In genomic region chrX:49306659-49307058, GRCm38 (mm10) we compare ENCODE assay signal across 9 mouse cellular contexts. TPM values are rescaled to one million over a fixed set of nuclear protein-coding genes. Genes with fewer than 3 reads are reported as not detected.
A peak's percentile ranks its signal among the peaks of the same experiment; 100 is the strongest.
DNase-seq lines count a peak whose midpoint lies in the region; ATAC-seq lines count a peak whose summit lies in the region.
"Had no signal": no experiment of that assay in that cellular context is flagged by ENCODE, and none has a peak within 500 bp of the region (broad histone marks: within the 10 kb centered on the region; RNA-seq: fewer than 3 reads in every experiment).

No protein-coding gene starts in this region.

- H3K4me3 ChIP-seq in forebrain, embryonic 14.5 days (ENCODE audit: low read depth, low read length): no peak overlapping the region
- no peak overlapping the region for H3K4me3 ChIP-seq in forebrain, embryonic 16.5 days (replicated peaks; ENCODE audit: low read length)
- H3K4me3 ChIP-seq in liver, embryonic 11.5 days (ENCODE audit: low read depth, low read length): no peak overlapping the region
- H3K4me3 ChIP-seq: megakaryocyte, embryonic 14.5 days had no signal

- no peak for ATAC-seq in forebrain, embryonic 14.5 days
- ATAC-seq in forebrain, embryonic 16.5 days: no peak
- ATAC-seq in liver, embryonic 11.5 days (replicated peaks; ENCODE audit: low FRiP score): no peak
- ATAC-seq in megakaryocyte-erythroid progenitor cell, adult 5-6 weeks (replicated peaks; ENCODE audit: low FRiP score, low TSS enrichment, poor library complexity, severe bottlenecking): no peak

- 22% methylated on average over 5 of the region's 5 CpGs for WGBS in forebrain, embryonic 14.5 days
- WGBS in forebrain, embryonic 16.5 days: 13% methylated on average over 5 of the region's 5 CpGs
- 11% methylated on average over 5 of the region's 5 CpGs for WGBS in liver, embryonic 11.5 days

- H3K4me1 ChIP-seq in forebrain, embryonic 14.5 days (ENCODE audit: control insufficient read depth, insufficient read depth, low read length): no peaks in the 10 kb centered on the region
- no peaks in the 10 kb centered on the region for H3K4me1 ChIP-seq in forebrain, embryonic 16.5 days (replicated peaks; ENCODE audit: control insufficient read depth, insufficient read depth, low read length)
- H3K4me1 ChIP-seq in liver, embryonic 11.5 days (replicated peaks; ENCODE audit: control insufficient read depth, insufficient read depth, low read length): no peaks in the 10 kb centered on the region
- H3K4me1 ChIP-seq: megakaryocyte, embryonic 14.5 days had no signal

- DNase-seq in forebrain, embryonic 14.5 days (ENCODE audit: low spot score): peak; percentile 64
- peak; percentile 2 for DNase-seq in liver
- DNase-seq in liver, embryonic 11.5 days (ENCODE audit: low spot score): no peak
- peak; percentile 29 for DNase-seq in brain, adult 2 months (ENCODE audit: low read depth, low spot score)
- DNase-seq in lung, postnatal 36 days: peak; percentile 7
- no peak for DNase-seq in layer of hippocampus, adult 8-10 months (ENCODE audit: low spot score in 2 of 2)

- H3K27ac ChIP-seq in forebrain, embryonic 14.5 days (ENCODE audit: low read depth, low read length): no peak overlapping the region
- H3K27ac ChIP-seq in forebrain, embryonic 16.5 days (ENCODE audit: low read length): no peak overlapping the region
- no peak overlapping the region for H3K27ac ChIP-seq in liver, embryonic 11.5 days (ENCODE audit: low read depth, low read length)

- no peaks in the 10 kb centered on the region for H3K36me3 ChIP-seq in forebrain, embryonic 14.5 days (ENCODE audit: control insufficient read depth, insufficient read depth, low read length)
- no peaks in the 10 kb centered on the region for H3K36me3 ChIP-seq in forebrain, embryonic 16.5 days (ENCODE audit: control insufficient read depth, insufficient read depth)
- H3K36me3 ChIP-seq in liver, embryonic 11.5 days (ENCODE audit: control insufficient read depth, insufficient read depth, low read length): no peaks in the 10 kb centered on the region

- H3K4me2 ChIP-seq in forebrain, embryonic 14.5 days (ENCODE audit: low read length): no peak overlapping the region
- no peak overlapping the region for H3K4me2 ChIP-seq in forebrain, embryonic 16.5 days (ENCODE audit: low read length)
- H3K4me2 ChIP-seq in liver, embryonic 11.5 days: no peak overlapping the region

- H3K9ac ChIP-seq in forebrain, embryonic 14.5 days (ENCODE audit: low read length): no peak overlapping the region
- H3K9ac ChIP-seq in forebrain, embryonic 16.5 days (replicated peaks; ENCODE audit: low read depth, low read length): no peak overlapping the region
- no peak overlapping the region for H3K9ac ChIP-seq in liver, embryonic 11.5 days (ENCODE audit: low read depth, low read length)

- no peaks in the 10 kb centered on the region for H3K27me3 ChIP-seq in forebrain, embryonic 14.5 days (replicated peaks; ENCODE audit: control insufficient read depth, insufficient read depth, low read length)
- no peaks in the 10 kb centered on the region for H3K27me3 ChIP-seq in forebrain, embryonic 16.5 days (replicated peaks; ENCODE audit: control insufficient read depth, insufficient read depth, low read length)
- no peaks in the 10 kb centered on the region for H3K27me3 ChIP-seq in liver, embryonic 11.5 days (replicated peaks; ENCODE audit: control insufficient read depth, insufficient read depth, low read length)

- no peaks in the 10 kb centered on the region for H3K9me3 ChIP-seq in forebrain, embryonic 14.5 days (replicated peaks; ENCODE audit: control insufficient read depth, low read length)
- H3K9me3 ChIP-seq in forebrain, embryonic 16.5 days (ENCODE audit: control insufficient read depth, low read length): no peaks in the 10 kb centered on the region
- no peaks in the 10 kb centered on the region for H3K9me3 ChIP-seq in liver, embryonic 11.5 days (ENCODE audit: control insufficient read depth, low read length)
- H3K9me3 ChIP-seq: megakaryocyte, embryonic 14.5 days had no signal

RNA-seq across cellular contexts. Expression of gene Enox2, which starts 18.6 kb away (rescaled TPM):
- polyA plus RNA-seq in forebrain, embryonic 14.5 days (2014; fragmentation: Nextera tagmentation; extraction: Ambion mirVana): 9.6 and 9.9 TPM in 2 replicates
- polyA plus RNA-seq in forebrain, embryonic 16.5 days (2015; fragmentation: Nextera tagmentation; extraction: Ambion mirVana): 6.7 and 9.0 TPM in 2 replicates
- 7.4 and 8.0 TPM in 2 replicates for polyA plus RNA-seq in liver, embryonic 11.5 days (2014; fragmentation: Nextera tagmentation; extraction: Ambion mirVana)
- 10 to 100 TPM; 14.4 to 17.1 (median 14.7) TPM for total RNA-seq in layer of hippocampus, adult 8-10 months (2022)
- 7.8 and 22.7 TPM in 2 replicates for total RNA-seq in megakaryocyte-erythroid progenitor cell, adult 5-6 weeks (2014; fragmentation: Nextera tagmentation)
- 16.4 and 17.9 TPM in 2 replicates for total RNA-seq in megakaryocyte-erythroid progenitor cell, adult 5-6 weeks (2017)

Comparison
In these comparisons a context has a peak if more than half of its experiments do, and no peak if none do; other contexts are left out.
1. DNase-seq: peak in forebrain, embryonic 14.5 days (single experiment), liver (single experiment), brain, adult 2 months (single experiment) and lung, postnatal 36 days (single experiment); none in liver, embryonic 11.5 days (single experiment) and layer of hippocampus, adult 8-10 months (0 of 2).